ENCODE assay signal across 19 mouse cellular contexts in the genomic region with DNA sequence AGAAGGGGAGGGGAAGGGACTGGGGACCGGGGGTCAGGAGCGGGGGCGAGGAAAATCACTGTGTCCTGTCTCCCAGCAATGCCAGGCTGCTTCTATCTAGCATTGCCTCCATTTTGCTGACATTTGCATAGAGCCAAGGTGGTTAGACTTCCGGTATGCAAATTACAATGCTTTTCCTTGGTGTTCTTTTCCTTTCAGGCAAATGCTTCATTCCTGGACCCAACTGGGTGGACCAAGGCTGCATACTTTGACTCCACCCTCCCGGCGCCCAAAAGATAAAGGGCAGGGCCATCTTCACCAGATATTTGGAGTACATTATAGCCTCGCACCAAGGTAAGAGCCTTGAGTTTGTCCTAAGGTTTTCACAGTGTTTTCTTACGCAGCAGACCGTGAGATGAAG.
"Had no signal": no experiment of that assay in that cellular context is flagged by ENCODE, and none has a peak within 500 bp of the region (broad histone marks: within the 10 kb centered on the region; RNA-seq: fewer than 3 reads in every experiment).

No protein-coding gene starts in this region.

- H3K27ac ChIP-seq: liver, embryonic 14.5 days; midbrain, embryonic 10.5 days; midbrain, embryonic 13.5 days; midbrain, embryonic 15.5 days; neural tube, embryonic 13.5 days; neural tube, embryonic 15.5 days had no signal

- H3K9me3 ChIP-seq: midbrain, embryonic 10.5 days; midbrain, embryonic 13.5 days; midbrain, embryonic 15.5 days; neural tube, embryonic 13.5 days; neural tube, embryonic 15.5 days had no signal

- DNase-seq: lung, adult 18-20 months; lung, embryonic 14.5 days; lung, postnatal 10 days; lung, postnatal 4 days; retina, postnatal 1 day; right cerebral cortex, adult 18-20 months; right cerebral cortex, postnatal 25 days; right cerebral cortex, postnatal 4 days; spleen, adult 18-20 months; thymus, adult 18-20 months; thymus, postnatal 14 days; thymus, postnatal 36 days had no signal

- H3K27me3 ChIP-seq: midbrain, embryonic 13.5 days; midbrain, embryonic 15.5 days; neural tube, embryonic 13.5 days; neural tube, embryonic 15.5 days had no signal

- H3K4me2 ChIP-seq: lung, embryonic 14.5 days; midbrain, embryonic 13.5 days; midbrain, embryonic 15.5 days; neural tube, embryonic 13.5 days; neural tube, embryonic 15.5 days had no signal

- H3K4me1 ChIP-seq: midbrain, embryonic 13.5 days; midbrain, embryonic 15.5 days; neural tube, embryonic 13.5 days; neural tube, embryonic 15.5 days had no signal

- ATAC-seq: midbrain, embryonic 13.5 days; midbrain, embryonic 15.5 days had no signal

- H3K4me3 ChIP-seq: midbrain, embryonic 10.5 days; midbrain, embryonic 13.5 days; midbrain, embryonic 15.5 days; myocyte; neural tube, embryonic 13.5 days; neural tube, embryonic 15.5 days had no signal

- H3K36me3 ChIP-seq: midbrain, embryonic 10.5 days; midbrain, embryonic 13.5 days; midbrain, embryonic 15.5 days; neural tube, embryonic 15.5 days had no signal

- H3K9ac ChIP-seq: liver, embryonic 14.5 days; lung, embryonic 14.5 days; midbrain, embryonic 13.5 days; midbrain, embryonic 15.5 days; neural tube, embryonic 13.5 days; neural tube, embryonic 15.5 days had no signal
